Mouse (Mus musculus) left cerebral cortex, postnatal 10 days (tissue): ENCODE measurements around the gene Crkl. TPM values are rescaled to one million over a fixed set of nuclear protein-coding genes. Genes with fewer than 3 reads are reported as not detected.

Experiments used
- DNase-seq, 2 experiments: peaks; one replicate each; pipeline ENCODE4 v3.0.0; 2021 to 2022; ENCODE audit warnings: low spot score in 2 of 2, mixed read lengths in 1 of 2; ENCODE audit errors: extremely low spot score in 1 of 2
- intact Hi-C: fragments of 180-260 bp; cut with DNase I; formaldehyde crosslinking; loops from one replicate; pipeline ENCODE4 v1.15.1; 2025
- total RNA-seq, 2 experiments: library from RNA; stranded (reverse); gene quantifications; 2 replicates each; pipeline ENCODE4 v1.2.3; 2021

Gene Crkl
- total RNA-seq, 2 experiments from 2014 or later: 28.0 to 28.3 TPM

DNA sequence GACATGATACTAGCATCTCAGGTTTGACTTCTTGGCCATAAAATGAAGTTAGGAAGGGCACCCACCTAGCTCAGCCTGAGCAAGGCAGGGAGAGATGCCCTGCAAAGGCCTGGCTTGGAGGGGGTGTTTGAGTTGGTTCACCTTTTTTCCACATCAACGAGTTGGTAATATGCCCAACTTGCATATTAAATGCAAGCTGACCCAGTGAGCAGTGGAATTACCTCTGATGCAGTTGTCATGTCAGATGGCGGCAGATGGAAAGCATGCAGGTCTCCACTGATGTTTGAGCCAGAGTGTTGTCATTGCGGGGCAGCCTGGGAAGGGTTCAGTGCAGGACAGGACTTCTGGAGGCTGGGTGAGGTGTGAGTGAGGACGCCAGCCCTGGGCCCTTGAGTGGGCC lies 59.6 kb downstream of the Crkl start:
- no peak for DNase-seq
- intact Hi-C loops: no loop called here

GRCm38 (mm10) chr16:17518910-17519309 lies 67.1 kb downstream of the Crkl start:
- intact Hi-C loops: no loop called here
- no peak for DNase-seq

GRCm38 (mm10) chr16:17524156-17524555 lies 72.4 kb downstream of the Crkl start:
- intact Hi-C loops: no loop called here
- no peak for DNase-seq

DNA sequence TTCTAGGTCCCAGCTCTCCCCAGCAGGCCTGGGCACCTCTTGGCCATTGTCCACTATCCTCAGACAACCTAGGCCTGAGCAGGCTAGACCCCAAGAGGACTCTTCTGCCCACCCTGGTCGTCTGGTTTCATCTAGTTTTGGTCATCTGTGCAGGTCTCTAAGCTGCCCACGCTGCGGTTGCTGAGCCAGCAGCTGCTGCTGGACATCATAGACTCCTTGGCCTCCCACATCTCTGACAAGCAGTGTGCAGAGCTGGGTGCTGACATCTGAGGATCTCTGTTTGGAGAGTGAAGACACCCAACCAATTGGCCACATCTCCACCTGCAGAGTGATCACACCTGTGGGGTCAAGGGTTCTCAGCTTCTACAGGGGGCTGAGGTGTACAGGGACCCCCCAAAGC lies 73.7 kb downstream of the Crkl start:
- intact Hi-C loops: no loop called here

GRCm38 (mm10) chr16:17526223-17526622 lies 74.4 kb downstream of the Crkl start:
- intact Hi-C loops: no loop called here
- no peak for DNase-seq

More for the DNA sequence above, 73.7 kb downstream of the Crkl start:
- no peak for DNase-seq

- intact Hi-C loops: no loop called here
- no peak for DNase-seq
These were observed 75.8 kb downstream of the Crkl start for GRCm38 (mm10) chr16:17527606-17528005.

GRCm38 (mm10) chr16:17528276-17528675 lies 76.5 kb downstream of the Crkl start:
- DNase-seq: no peak

DNA sequence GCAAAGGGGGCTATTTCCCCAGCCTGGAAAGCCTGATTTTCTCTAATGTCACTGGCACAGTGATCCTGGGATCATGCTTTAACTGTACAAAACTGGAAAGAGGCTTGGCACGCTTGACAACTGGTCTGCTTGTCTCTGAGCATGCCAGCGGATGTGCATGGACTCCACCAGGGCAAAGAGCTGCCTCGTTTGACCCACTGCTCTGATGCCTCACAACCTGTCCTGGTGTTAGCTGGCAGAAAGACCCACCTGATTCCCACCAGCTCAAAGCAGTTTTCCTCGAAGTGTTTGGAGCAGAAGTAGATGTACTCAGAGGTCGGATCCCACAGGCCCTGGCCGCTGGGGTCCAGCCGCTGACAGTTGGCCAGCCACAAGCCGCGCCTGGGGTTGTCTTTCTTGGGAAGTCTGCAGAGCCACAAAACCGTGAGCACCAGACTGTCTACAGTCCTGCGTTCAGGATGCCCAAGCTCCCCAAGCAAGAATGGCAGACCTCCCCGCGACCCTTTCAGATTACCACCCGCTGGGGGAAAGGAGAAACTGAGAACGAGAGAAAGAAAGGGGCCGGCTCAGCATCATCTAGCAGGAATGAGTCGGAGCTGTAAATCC lies 78.3 kb downstream of the Crkl start:
- DNase-seq: no peak
- intact Hi-C loops: no loop called here

More at GRCm38 (mm10) chr16:17528276-17528675, 76.5 kb downstream of the Crkl start:
- intact Hi-C loops: no loop called here

DNA sequence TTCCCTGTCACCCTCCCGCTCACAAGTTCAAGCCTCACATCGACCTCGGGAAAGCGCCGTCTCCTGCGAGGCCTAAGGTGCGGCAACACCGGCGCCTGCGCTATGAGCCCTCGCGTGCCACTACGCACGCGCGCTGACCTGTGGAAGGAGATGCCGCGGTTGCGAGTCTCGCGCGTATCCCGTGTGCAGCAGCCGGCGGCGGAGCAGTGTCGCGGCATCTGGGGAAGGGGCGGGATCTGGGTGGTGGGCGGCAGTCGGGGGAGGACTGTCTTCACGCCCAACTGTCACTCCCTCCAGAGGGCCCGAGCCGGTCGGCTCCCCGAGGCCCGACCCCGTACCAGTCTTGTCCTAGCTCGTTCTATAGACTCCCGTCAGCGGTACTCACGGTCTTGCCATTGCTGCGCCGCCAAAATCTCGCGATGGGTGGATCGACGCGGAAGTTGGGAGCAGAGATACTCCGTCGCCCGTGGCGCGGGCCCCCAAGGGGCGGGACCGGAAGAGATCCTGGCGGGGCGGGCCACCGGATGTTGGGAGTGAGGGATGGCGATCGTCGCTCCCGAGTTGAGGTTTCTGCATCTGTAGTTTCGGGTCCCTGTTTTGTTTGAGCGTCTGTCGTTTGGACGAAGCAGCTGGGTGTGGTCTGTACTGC lies 79.0 kb downstream of the Crkl start, which contains the start of gene Thap7:
TSS of gene Thap7 (minus strand) at position 497 of the 649 bp plus-strand sequence.
- peak; percentile 94 to 98 for DNase-seq
- intact Hi-C loops: no loop called here

- intact Hi-C loops: no loop called here
- no peak for DNase-seq
These were observed 80.5 kb downstream of the Crkl start for GRCm38 (mm10) chr16:17532271-17532670.

- intact Hi-C loops: no loop called here
- DNase-seq: no peak
These were observed 81.0 kb downstream of the Crkl start for GRCm38 (mm10) chr16:17532676-17533329.

- DNase-seq: no peak
- intact Hi-C loops: no loop called here
These were observed 84.8 kb downstream of the Crkl start for GRCm38 (mm10) chr16:17536584-17536983.

Other genes with a start within 250 kb of the Crkl start
- 100 to 1,000 TPM; 149 to 151 TPM for gene Ube2l3, start 249.3 kb upstream of the Crkl start, total RNA-seq
- 1 to 10 TPM; 1.7 to 1.9 TPM for gene Rimbp3, start 243.4 kb upstream of the Crkl start, total RNA-seq
- gene Hic2, start 218.4 kb upstream of the Crkl start, total RNA-seq: 1 to 10 TPM; 6.6 TPM
- 100 to 1,000 TPM; 121 to 123 TPM for gene Tmem191c, start 175.9 kb upstream of the Crkl start, total RNA-seq
- 1 to 10 TPM; 1.9 to 2.0 TPM for gene Serpind1, start 120.6 kb upstream of the Crkl start, total RNA-seq
- 10 to 100 TPM; 28.5 to 30.9 TPM for gene Snap29, start 46.0 kb upstream of the Crkl start, total RNA-seq
- 100 to 1,000 TPM; 198 to 199 TPM for gene Pi4ka, start 45.7 kb upstream of the Crkl start, total RNA-seq
- 10 to 100 TPM; 24.4 to 27.2 TPM for gene Aifm3, start 37.6 kb downstream of the Crkl start, total RNA-seq
- 100 to 1,000 TPM; 162 to 169 TPM for gene Lztr1, start 56.7 kb downstream of the Crkl start, total RNA-seq
- gene Thap7, start 79.1 kb downstream of the Crkl start, total RNA-seq: 10 to 100 TPM; 33.2 to 34.8 TPM
- gene Lrrc74b, start 109.3 kb downstream of the Crkl start, total RNA-seq: under 1 TPM; 0.26 to 0.34 TPM
- gene P2rx6, start 109.9 kb downstream of the Crkl start, total RNA-seq: under 1 TPM; 0.16 to 0.24 TPM
- gene Slc7a4, start 131.2 kb downstream of the Crkl start, total RNA-seq: 10 to 100 TPM; 68.2 to 71.1 TPM
- gene Smpd4, start 167.4 kb downstream of the Crkl start, total RNA-seq: 10 to 100 TPM; 47.7 to 50.1 TPM
- 10 to 100 TPM; 30.3 to 32.3 TPM for gene Ccdc74a, start 194.5 kb downstream of the Crkl start, total RNA-seq